Mouse (Mus musculus) ES-Bruce4 (cell line): Measurements from ENCODE around the gene Rnf141. TPM values are rescaled to one million over a fixed set of nuclear protein-coding genes. Genes with fewer than 3 reads are reported as not detected.

Experiments
- H3K27ac ChIP-seq: 2 replicates; pipeline ENCODE4 v1.5.1; 2012; ENCODE audit warnings: low read length, inconsistent platforms; ENCODE audit not compliant: insufficient read depth
- H3K27me3 ChIP-seq: 2 replicates; pipeline ENCODE4 v1.6.1; 2012; ENCODE audit warnings: mild to moderate bottlenecking, low read length, inconsistent platforms; ENCODE audit not compliant: control insufficient read depth, poor library complexity, insufficient read depth, severe bottlenecking
- H3K36me3 ChIP-seq: 2 replicates; pipeline ENCODE4 v1.6.1; 2012; ENCODE audit warnings: inconsistent platforms, mild to moderate bottlenecking, low read length, moderate library complexity; ENCODE audit not compliant: control insufficient read depth, poor library complexity, insufficient read depth, severe bottlenecking
- H3K4me1 ChIP-seq: one replicate; pipeline ENCODE4 v1.8.1; 2011; ENCODE audit warnings: low read length; ENCODE audit not compliant: control insufficient read depth, insufficient read depth
- H3K4me3 ChIP-seq: 2 replicates; pipeline ENCODE4 v1.5.1; 2011; ENCODE audit warnings: low read depth, mild to moderate bottlenecking, low read length
- H3K9ac ChIP-seq: 2 replicates; pipeline ENCODE4 v1.6.1; 2012; ENCODE audit warnings: low read depth, mild to moderate bottlenecking, inconsistent platforms; ENCODE audit not compliant: poor library complexity, severe bottlenecking
- H3K9me3 ChIP-seq: replicated peaks from 2 replicates; pipeline ENCODE4 v1.6.1; 2012; ENCODE audit warnings: mild to moderate bottlenecking, low read length, inconsistent platforms; ENCODE audit not compliant: control insufficient read depth, poor library complexity, insufficient read depth, severe bottlenecking
- CTCF ChIP-seq: IDR thresholded peaks from one replicate; pipeline ENCODE4 v1.8.1; 2011; ENCODE audit warnings: low read depth, low read length
- EP300 ChIP-seq: IDR thresholded peaks from 2 replicates; pipeline ENCODE4 v1.6.1; 2011; ENCODE audit warnings: low read depth, low read length; ENCODE audit not compliant: insufficient read depth
- POLR2A ChIP-seq: IDR thresholded peaks from one replicate; pipeline ENCODE4 v1.8.1; 2011; ENCODE audit warnings: low read length; ENCODE audit not compliant: insufficient read depth
- polyA plus RNA-seq: library from polyadenylated mRNA; stranded (reverse); fragments of >200 nt; gene quantifications from 2 replicates; pipeline ENCODE4 v1.2.4, GENCODE M21; 2011; ENCODE audit warnings: low read depth; ENCODE audit not compliant: missing spikeins, insufficient read depth, insufficient read length

The Rnf141 gene
- polyA plus RNA-seq, 1 experiment: 43.0 TPM

GRCm38 (mm10) chr7:110774077-110774476 is 70.2 kb downstream of the Rnf141 start:
- Histone ChIP-seq H3K4me3 (no peak overlapping the region), H3K27ac (no peak overlapping the region)

GRCm38 (mm10) chr7:110773204-110774002 is 70.9 kb downstream of the Rnf141 start:
- H3K4me3 ChIP-seq: no peak overlapping the region

More at GRCm38 (mm10) chr7:110774077-110774476, 70.2 kb downstream of the Rnf141 start:
- Histone ChIP-seq H3K27me3 (no peaks in the 10 kb centered on the region), H3K9me3 (no peaks in the 10 kb centered on the region), H3K36me3 (no peaks in the 10 kb centered on the region), H3K9ac (no peak overlapping the region), H3K4me1 (peaks cover 8% of the 10 kb centered on the region)
- no peak for TF ChIP-seq CTCF
- no peak for TF ChIP-seq POLR2A
- TF ChIP-seq EP300: no peak

DNA sequence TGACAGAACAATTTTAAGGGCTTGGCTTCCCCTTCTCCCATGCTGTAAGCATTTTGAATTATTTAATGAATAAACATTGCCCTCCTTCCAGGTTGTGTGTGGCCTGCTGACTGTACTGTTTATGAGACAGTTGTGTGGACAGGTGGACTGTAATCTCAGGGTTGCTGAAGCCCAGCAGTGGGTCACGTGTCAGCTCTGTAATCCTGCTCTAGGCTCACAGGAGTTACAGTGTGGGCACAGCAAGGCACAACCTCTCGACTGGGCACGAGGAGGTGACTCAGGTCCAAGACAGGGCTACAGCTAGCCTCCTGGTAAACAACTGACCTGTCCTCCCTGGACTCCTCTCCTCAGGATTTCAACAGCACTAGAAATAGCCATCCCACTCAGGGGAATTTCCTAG is 71.9 kb downstream of the Rnf141 start:
- Histone ChIP-seq H3K27me3 (no peaks in the 10 kb centered on the region), H3K4me1 (peaks cover 6% of the 10 kb centered on the region), H3K27ac (no peak overlapping the region), H3K9me3 (no peaks in the 10 kb centered on the region), H3K36me3 (no peaks in the 10 kb centered on the region), H3K4me3 (no peak overlapping the region), H3K9ac (no peak overlapping the region)
- TF ChIP-seq POLR2A (no peak), EP300 (no peak), CTCF (no peak)

More at GRCm38 (mm10) chr7:110773204-110774002, 70.9 kb downstream of the Rnf141 start:
- H3K4me1 ChIP-seq: peaks cover 8% of the 10 kb centered on the region
- TF ChIP-seq POLR2A: no peak
- TF ChIP-seq EP300: no peak
- TF ChIP-seq CTCF: no peak
- H3K9ac ChIP-seq: no peak overlapping the region
- no peaks in the 10 kb centered on the region for H3K9me3 ChIP-seq
- no peaks in the 10 kb centered on the region for H3K27me3 ChIP-seq
- H3K36me3 ChIP-seq: no peaks in the 10 kb centered on the region
- no peak overlapping the region for H3K27ac ChIP-seq

- no peaks in the 10 kb centered on the region for H3K27me3 ChIP-seq
- no peaks in the 10 kb centered on the region for H3K36me3 ChIP-seq
- no peak overlapping the region for H3K27ac ChIP-seq
- no peak overlapping the region for H3K4me3 ChIP-seq
- H3K9me3 ChIP-seq: no peaks in the 10 kb centered on the region
- H3K9ac ChIP-seq: no peak overlapping the region
- H3K4me1 ChIP-seq: no peaks in the 10 kb centered on the region
- TF ChIP-seq CTCF: no peak
- no peak for TF ChIP-seq POLR2A
- no peak for TF ChIP-seq EP300
These were observed 73.3 kb downstream of the Rnf141 start for GRCm38 (mm10) chr7:110770949-110771348.

GRCm38 (mm10) chr7:110769094-110769493 is 75.2 kb downstream of the Rnf141 start:
- Histone ChIP-seq H3K4me3 (peak overlapping the region; percentile 67), H3K9me3 (no peaks in the 10 kb centered on the region), H3K27me3 (no peaks in the 10 kb centered on the region), H3K27ac (no peak overlapping the region), H3K36me3 (no peaks in the 10 kb centered on the region), H3K4me1 (no peaks in the 10 kb centered on the region), H3K9ac (peak overlapping the region; percentile 79)
- no peak for TF ChIP-seq EP300
- TF ChIP-seq POLR2A: no peak
- TF ChIP-seq CTCF: no peak

DNA sequence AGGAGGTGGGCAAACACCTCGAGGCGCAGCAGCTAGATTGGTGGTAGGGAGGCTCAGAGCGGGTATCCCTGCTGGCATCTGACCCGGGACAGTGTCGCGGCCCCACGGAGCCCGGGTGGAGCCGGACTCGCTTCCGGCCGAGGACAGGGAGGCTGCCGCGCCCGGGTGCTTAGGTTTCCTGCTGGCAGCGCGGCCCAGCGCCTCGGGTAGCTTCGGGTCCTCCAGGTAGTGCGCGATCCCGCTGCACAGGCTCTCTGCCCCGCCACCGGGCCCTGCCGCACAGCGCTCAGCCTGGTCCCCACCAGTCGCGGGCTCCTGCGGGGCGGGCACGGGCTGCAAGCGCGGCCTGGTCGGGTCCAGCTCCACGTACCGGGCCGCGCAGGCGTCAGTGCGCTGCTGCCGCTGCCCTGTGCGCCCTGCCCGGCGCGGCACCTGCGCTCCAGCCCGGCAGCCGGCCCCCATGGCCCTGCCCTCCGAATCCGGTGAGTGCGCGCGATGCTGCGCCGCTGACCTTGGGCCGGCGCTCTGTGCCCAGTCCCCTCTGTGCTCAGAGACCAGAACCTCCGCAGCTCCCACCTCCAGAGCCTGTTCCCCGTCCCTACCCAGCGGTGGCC is 75.7 kb downstream of the Rnf141 start:
- Histone ChIP-seq H3K4me1 (no peaks in the 10 kb centered on the region), H3K36me3 (no peaks in the 10 kb centered on the region), H3K9me3 (no peaks in the 10 kb centered on the region), H3K27ac (no peak overlapping the region), H3K4me3 (peak overlapping the region; percentile 67), H3K27me3 (no peaks in the 10 kb centered on the region), H3K9ac (peak overlapping the region; percentile 79)
- TF ChIP-seq POLR2A (no peak), CTCF (no peak), EP300 (no peak)
